Mouse (Mus musculus) olfactory bulb, adult 2 months (tissue): ENCODE measurements at regions not wholly inside any gene's neighbourhood (a gene's known extent, or its start where the extent isn't known, plus 50 kb on each side); places are given as distances from the start of the nearest gene placed in this dataset.
A peak's percentile ranks its signal among the peaks of the same experiment; 100 is the strongest.

Source experiments
- H3K27ac ChIP-seq: fragments of 200-500 bp; 2 replicates; pipeline ENCODE4 v1.5.1; 2012; ENCODE audit warnings: low read depth, low read length; ENCODE audit not compliant: insufficient read depth
- H3K4me1 ChIP-seq: fragments of 200-500 bp; 2 replicates; pipeline ENCODE4 v1.6.1; 2012; ENCODE audit warnings: low read length; ENCODE audit not compliant: control insufficient read depth, insufficient read depth
- H3K4me3 ChIP-seq: fragments of 200-500 bp; 2 replicates; pipeline ENCODE4 v1.5.1; 2012; ENCODE audit warnings: mild to moderate bottlenecking, low read depth, low read length, moderate library complexity; ENCODE audit not compliant: insufficient read depth
- CTCF ChIP-seq: fragments of 200-500 bp; IDR thresholded peaks from 2 replicates; pipeline ENCODE4 v1.5.1; 2012; ENCODE audit warnings: low read depth, mild to moderate bottlenecking, low read length, moderate library complexity; ENCODE audit not compliant: insufficient read depth
- POLR2A ChIP-seq: fragments of 200-500 bp; IDR thresholded peaks from 2 replicates; pipeline ENCODE4 v1.6.1; 2012; ENCODE audit warnings: mild to moderate bottlenecking, low read depth, low read length, moderate library complexity; ENCODE audit not compliant: insufficient read depth
- WGBS: fragments of 180-500 bp; shearing (Covaris S2); methylation state at CpG from one replicate; pipeline ENCODE4 v1.1.7; 2018; 5-methylcytosine and 5-hydroxymethylcytosine counted together

- H3K4me1 ChIP-seq = peaks cover 7% of the 10 kb centered on the region
- TF ChIP-seq CTCF (no peak), POLR2A (no peak)
- no peak overlapping the region for H3K4me3 ChIP-seq
- 14% methylated on average over 4 of the region's 4 CpGs for WGBS
- peak overlapping the region; percentile 69; the same call in 1 of the 2 replicates for H3K27ac ChIP-seq
Measured at GRCm38 (mm10) chr8:90520186-90520585, 172.0 kb upstream of the Tox3 start.

GRCm38 (mm10) chr8:90519567-90519966 is 171.4 kb upstream of the Tox3 start:
- no peak overlapping the region for H3K4me3 ChIP-seq
- H3K27ac ChIP-seq = no peak overlapping the region
- WGBS = 63% methylated on average over 6 of the region's 6 CpGs
- peaks cover 7% of the 10 kb centered on the region for H3K4me1 ChIP-seq
- no peak for TF ChIP-seq POLR2A
- TF ChIP-seq CTCF = no peak

- H3K4me1 ChIP-seq = no peaks in the 10 kb centered on the region
- H3K4me3 ChIP-seq = no peak overlapping the region
- no peak overlapping the region for H3K27ac ChIP-seq
- no peak for TF ChIP-seq POLR2A
- no peak for TF ChIP-seq CTCF
- WGBS = 80% methylated on average over 3 of the region's 3 CpGs
Measured at GRCm38 (mm10) chr8:90514191-90514590, 166.0 kb upstream of the Tox3 start.

GRCm38 (mm10) chr8:90513601-90514000 is 165.5 kb upstream of the Tox3 start:
- Histone ChIP-seq H3K4me1 (no peaks in the 10 kb centered on the region), H3K27ac (no peak overlapping the region), H3K4me3 (no peak overlapping the region)
- 85% methylated on average over 4 of the region's 4 CpGs for WGBS
- no peak for TF ChIP-seq CTCF
- no peak for TF ChIP-seq POLR2A

GRCm38 (mm10) chr8:90513102-90513501 is 165.0 kb upstream of the Tox3 start:
- H3K27ac ChIP-seq = no peak overlapping the region
- 57% methylated on average over 8 of the region's 8 CpGs for WGBS
- TF ChIP-seq CTCF = no peak
- TF ChIP-seq POLR2A = no peak
- H3K4me1 ChIP-seq = no peaks in the 10 kb centered on the region
- no peak overlapping the region for H3K4me3 ChIP-seq

GRCm38 (mm10) chr8:90512594-90512993 is 164.5 kb upstream of the Tox3 start:
- no peak overlapping the region for H3K27ac ChIP-seq
- H3K4me1 ChIP-seq = no peaks in the 10 kb centered on the region
- no peak for TF ChIP-seq POLR2A
- no peak for TF ChIP-seq CTCF
- WGBS = 37% methylated on average over 2 of the region's 2 CpGs
- no peak overlapping the region for H3K4me3 ChIP-seq

- Histone ChIP-seq H3K27ac (no peak overlapping the region), H3K4me1 (peaks cover 7% of the 10 kb centered on the region), H3K4me3 (no peak overlapping the region)
- 59% methylated on average over 5 of the region's 5 CpGs for WGBS
- TF ChIP-seq CTCF = no peak
- no peak for TF ChIP-seq POLR2A
Measured at GRCm38 (mm10) chr8:90504521-90504920, 156.4 kb upstream of the Tox3 start.

GRCm38 (mm10) chr8:90503306-90503705 is 155.2 kb upstream of the Tox3 start:
- Histone ChIP-seq H3K4me3 (no peak overlapping the region), H3K27ac (peak overlapping the region; percentile 77), H3K4me1 (peaks cover 10% of the 10 kb centered on the region)
- TF ChIP-seq CTCF (no peak), POLR2A (no peak)
- 14% methylated on average over 2 of the region's 2 CpGs for WGBS

GRCm38 (mm10) chr8:90502879-90503278 is 154.7 kb upstream of the Tox3 start:
- WGBS = 29% methylated on average over 2 of the region's 2 CpGs
- H3K4me3 ChIP-seq = no peak overlapping the region
- TF ChIP-seq CTCF (no peak), POLR2A (no peak)
- peaks cover 10% of the 10 kb centered on the region for H3K4me1 ChIP-seq
- H3K27ac ChIP-seq = peak overlapping the region; percentile 77

- Histone ChIP-seq H3K27ac (no peak overlapping the region), H3K4me3 (no peak overlapping the region), H3K4me1 (peaks cover 20% of the 10 kb centered on the region)
- 66% methylated on average over 1 of the region's 1 CpGs for WGBS
- TF ChIP-seq CTCF = no peak
- TF ChIP-seq POLR2A = no peak
Measured at GRCm38 (mm10) chr8:90499315-90499714, 151.2 kb upstream of the Tox3 start.
